Mouse (Mus musculus) adrenal gland, adult 18-20 months (tissue): ENCODE measurements around the gene Mindy2. TPM values are rescaled to one million over a fixed set of nuclear protein-coding genes. Genes with fewer than 3 reads are reported as not detected.
"Not testable (repeated sequence)": the region's sequence is repeated elsewhere in the genome, so short reads cannot be mapped to it uniquely, and the experiment has no call there.

Experiments used
- DNase-seq, 2 experiments: peaks; one replicate each; pipeline ENCODE4 v3.0.0; 2021 to 2022; ENCODE audit warnings: low spot score in 2 of 2
- total RNA-seq, 2 experiments: library from RNA; stranded (reverse); gene quantifications; 1 replicate in 1 of 2; 2 replicates in 1 of 2; pipeline ENCODE4 v1.2.3; 2021

The Mindy2 gene
- total RNA-seq, 2 experiments from 2014 or later = 15.1 to 24.2 TPM

DNA sequence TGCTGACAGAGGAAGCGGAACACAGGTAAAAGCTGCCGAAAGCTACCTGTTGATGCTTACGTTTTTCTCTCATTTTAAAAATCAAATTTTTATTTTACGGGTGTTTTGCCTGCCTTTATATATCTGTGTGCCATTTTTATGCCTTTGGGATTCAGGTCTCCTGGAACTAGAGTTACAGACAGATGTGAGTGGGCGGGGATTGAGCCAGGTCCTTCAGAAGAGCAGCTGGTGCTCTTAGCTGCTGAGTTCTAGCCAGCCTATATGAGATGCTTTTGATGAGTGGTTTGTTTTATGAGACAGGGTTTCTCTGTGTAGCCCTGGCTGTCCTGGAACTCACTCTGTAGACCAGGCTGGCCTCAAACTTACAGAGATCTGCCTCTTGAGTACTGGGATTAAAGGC lies 69.8 kb downstream of the Mindy2 start:
- DNase-seq = no peak

DNA sequence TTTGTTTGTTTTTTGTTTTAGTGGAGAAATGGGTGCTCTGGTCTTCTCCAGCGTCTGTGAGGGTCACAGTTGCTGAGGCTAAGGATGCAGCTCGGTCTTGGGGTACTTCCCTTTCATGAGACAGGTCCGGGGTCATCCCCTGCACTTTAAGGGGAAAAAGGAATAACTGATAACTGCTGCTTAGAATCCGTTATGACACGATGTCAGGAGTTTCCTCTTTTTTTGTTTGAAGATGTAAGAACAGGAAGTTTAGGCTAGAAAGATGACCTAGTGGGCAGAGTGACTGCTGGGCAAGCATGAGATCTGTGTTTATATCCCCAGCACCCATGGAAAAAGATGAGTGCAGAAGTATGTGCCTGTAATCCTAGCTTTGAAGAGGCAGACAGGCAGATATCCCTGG lies 71.8 kb downstream of the Mindy2 start:
- no peak for DNase-seq

DNA sequence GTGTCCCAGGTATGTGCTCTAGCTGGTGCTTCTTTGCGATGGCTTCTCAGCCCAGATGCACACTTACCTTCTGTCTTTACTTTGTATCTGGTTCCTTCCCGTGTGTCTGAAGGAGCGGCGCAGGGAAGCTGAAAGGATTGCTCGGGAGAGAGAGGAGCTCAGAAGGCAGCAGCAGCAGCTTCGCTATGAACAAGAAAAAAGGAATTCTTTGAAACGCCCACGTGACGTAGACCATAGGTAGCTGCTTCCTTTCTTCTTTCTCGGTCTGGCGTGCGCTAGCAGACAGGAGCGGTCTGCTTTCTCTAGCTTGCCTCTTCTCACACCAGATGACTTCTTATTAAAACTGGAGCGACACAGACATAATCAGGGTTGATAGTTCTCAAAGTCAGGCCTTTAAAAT lies 72.3 kb downstream of the Mindy2 start:
- no peak for DNase-seq

DNA sequence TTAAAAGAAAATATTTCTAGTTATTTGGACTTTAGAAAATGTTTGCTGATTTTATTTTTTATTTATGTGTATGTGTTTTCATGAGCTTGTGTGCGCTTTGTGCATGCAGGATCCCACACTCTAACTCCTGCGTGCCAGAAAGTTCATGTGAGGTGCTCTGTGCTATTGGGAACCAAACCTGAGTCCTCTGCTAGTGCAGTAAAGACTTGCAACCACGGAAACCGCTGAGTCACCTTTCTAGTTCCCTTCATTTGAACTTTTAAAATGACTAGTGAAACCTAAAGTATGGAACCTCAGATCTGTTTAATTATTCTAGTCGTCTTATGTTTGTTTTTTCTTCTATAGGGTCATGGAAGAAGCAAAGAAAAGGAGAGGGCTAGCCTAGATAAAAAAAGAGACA lies 76.0 kb downstream of the Mindy2 start:
- no peak for DNase-seq

DNA sequence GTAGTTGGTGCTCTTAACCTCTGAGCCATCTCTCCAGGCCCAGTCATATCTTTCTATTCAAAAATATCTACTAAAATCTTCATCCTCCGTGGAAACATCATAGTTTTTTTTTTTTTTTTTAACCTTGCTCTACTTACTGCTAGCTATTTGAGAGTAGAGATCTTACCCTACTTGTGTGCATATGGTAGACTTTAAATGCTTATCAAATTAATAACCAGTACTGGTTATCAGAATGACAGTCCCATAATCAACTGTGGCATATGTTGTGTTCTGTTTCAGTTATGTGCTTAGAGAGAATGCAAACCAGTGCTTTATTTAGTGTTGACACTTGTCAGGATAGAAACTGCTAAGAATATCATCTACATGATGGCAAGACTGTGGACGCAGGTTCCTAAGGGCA lies 78.9 kb downstream of the Mindy2 start:
- no peak for DNase-seq

DNA sequence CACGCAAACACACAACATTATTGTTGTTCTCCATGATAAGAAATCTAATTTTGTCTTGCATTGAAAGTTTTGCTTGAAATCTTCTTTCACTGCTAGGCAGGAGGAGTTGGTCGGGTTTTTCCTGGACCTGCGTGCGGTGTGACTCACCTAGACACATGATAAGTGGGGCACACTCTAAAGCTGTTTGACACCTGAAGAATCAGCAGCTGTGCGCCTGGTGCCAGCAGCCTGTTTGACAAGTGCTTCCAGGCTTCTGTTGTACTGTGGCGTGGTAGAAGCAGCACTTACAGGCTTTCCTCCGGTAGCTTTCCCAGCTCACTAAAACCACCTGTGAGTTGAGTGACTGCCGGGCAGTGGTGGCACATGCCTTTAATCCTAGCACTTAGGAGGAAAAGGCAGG lies 86.6 kb downstream of the Mindy2 start:
- no peak for DNase-seq

DNA sequence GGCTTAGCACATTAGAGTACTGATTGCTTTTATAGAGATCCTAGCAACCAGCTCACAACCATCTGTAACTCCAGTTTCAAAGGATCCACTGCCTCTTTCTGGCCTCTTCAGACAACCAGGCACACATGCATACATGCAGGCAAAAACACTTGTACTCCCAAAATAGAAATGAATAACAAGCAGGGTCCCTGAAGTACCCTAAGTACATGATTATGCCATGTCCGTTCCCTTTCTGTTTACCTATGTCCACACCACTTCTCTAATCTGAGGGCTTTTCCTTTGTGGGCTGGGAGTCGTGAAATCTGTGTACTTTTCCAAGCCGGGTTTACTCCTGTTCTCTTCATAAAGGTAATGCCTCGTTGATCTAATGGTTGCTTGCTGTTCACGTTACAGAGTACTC lies 89.3 kb downstream of the Mindy2 start:
- no peak for DNase-seq

DNA sequence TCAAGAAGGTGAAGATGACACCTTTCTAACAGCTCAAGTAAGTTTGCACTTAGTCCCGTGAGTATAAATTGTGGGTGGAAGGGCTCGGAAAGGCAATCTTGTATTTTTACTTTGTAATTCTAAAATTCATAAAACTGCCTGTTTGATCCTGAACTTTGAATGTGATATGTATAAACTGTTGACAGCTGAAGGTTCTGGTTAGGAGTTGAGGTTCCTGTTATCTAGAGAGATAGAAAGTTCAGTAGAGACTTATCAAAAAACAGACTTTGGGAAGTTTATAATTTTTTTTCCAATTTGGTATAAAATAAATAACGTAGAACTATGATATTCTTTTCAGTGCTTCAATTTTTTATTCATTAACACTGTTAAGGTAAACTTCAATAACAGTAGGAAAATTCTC lies 94.1 kb downstream of the Mindy2 start:
- DNase-seq = no peak

DNA sequence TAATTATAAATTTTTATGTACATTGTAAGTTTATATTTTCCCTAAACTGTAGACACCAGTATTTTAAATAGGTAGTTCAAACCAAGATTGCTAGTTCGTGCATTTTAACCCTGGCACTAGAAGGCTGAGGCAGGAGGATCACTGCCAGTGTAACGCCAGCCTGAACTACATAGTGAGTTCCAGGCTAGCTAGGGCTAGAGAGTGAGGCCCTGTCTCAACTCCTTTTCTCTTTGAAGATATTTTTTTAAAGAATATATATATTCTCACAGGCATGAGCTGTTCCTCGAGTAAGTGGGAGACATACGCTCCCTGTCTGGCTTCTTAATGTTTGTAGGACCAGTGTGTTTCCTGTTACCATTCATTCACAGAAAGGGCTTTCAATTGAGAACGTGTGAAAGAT lies 100.2 kb downstream of the Mindy2 start:
- DNase-seq = no peak

DNA sequence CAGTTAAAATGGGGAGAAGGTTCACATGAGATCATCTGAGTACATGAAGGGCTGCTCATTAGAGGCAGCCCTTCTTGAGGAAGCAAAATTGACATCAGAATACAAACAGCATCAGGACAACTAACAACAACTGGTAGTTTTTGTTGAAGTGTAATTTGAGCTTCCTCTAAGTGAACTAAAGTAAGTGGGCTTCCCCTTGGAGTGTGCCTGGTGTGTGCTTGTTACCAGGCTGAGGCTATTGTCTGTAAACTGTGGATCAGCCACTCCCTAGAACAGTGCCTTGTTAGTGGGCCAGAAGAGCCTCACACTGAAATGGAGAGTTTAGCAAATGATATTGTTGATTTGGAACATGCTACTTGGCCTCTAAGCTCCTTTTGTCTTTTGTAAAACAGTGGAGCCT lies 101.5 kb downstream of the Mindy2 start:
- DNase-seq = no peak

DNA sequence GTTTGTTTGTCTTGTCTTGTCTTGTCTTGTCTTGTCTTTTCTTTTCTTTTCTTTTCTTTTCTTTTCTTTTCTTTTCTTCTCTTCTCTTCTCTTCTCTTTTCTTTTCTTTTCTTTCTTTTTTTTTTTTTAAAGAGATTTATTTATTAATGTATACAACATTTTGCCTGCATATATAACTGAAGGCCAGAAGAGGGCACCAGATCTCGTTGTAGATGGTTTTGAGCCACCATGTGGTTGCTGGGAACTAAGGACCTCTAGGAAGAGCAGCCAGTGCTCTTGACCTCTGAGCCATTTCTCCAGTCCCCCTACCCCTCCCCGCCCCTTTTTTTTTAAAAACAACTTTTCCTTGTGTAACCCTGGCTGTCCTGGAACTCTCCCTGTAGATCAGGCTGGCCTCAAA lies 104.7 kb downstream of the Mindy2 start:
- not testable (repeated sequence) for DNase-seq

DNA sequence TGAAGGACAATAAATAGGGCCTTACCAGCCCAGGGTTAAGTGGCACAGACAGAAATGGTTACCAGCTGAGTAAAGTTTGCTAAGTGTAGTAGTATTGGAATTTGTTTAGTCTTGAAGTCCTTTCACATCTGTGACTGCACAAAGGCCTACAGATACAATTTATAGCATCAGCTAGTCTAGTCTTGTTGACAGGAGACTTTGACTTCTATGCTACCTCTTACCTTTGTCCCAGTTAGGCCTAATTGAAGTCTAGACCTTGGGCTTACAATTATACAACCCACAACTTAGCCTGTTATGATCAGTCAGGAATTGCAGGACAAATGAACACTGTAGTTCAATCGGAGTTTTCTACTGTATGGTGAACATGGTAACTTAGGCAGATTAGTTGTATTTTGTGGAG lies 105.5 kb downstream of the Mindy2 start:
- DNase-seq = no peak

Other genes starting within 250 kb of the Mindy2 start
- gene Ccnb2, start 235.6 kb downstream of the Mindy2 start, total RNA-seq = 1 to 10 TPM; 1.1 to 2.0 TPM
- gene Rnf111, start 153.4 kb downstream of the Mindy2 start, total RNA-seq = 10 to 100 TPM; 34.6 to 38.2 TPM
- gene Sltm, start 114.4 kb downstream of the Mindy2 start, total RNA-seq = 10 to 100 TPM; 35.9 to 41.9 TPM
- 1 to 10 TPM in 1 of 2 experiments, under 1 TPM in 1; 0.43 to 2.7 TPM for gene Gm10642, start 923 bp downstream of the Mindy2 start, total RNA-seq
- 10 to 100 TPM; 37.4 to 42.9 TPM for gene Adam10, start 21.8 kb upstream of the Mindy2 start, total RNA-seq